Mouse (Mus musculus) thymus, adult 2 months (tissue): ENCODE measurements at regions not wholly inside any gene's neighbourhood (a gene's known extent, or its start where the extent isn't known, plus 50 kb on each side); places are given as distances from the start of the nearest gene placed in this dataset.

Experiments
- DNase-seq: peaks from one replicate; pipeline ENCODE4 v3.0.0; 2021
- H3K27ac ChIP-seq: fragments of 200-500 bp; 2 replicates; pipeline ENCODE4 v1.5.1; 2012; ENCODE audit warnings: low read length, control low read depth; ENCODE audit not compliant: control insufficient read depth, insufficient read depth
- H3K27me3 ChIP-seq: fragments of 200-500 bp; 2 replicates; pipeline ENCODE4 v1.6.1; 2012; ENCODE audit warnings: mild to moderate bottlenecking, low read length, moderate library complexity, mixed read lengths; ENCODE audit not compliant: control insufficient read depth, insufficient read depth
- H3K36me3 ChIP-seq: fragments of 200-500 bp; 2 replicates; pipeline ENCODE4 v1.6.1; 2012; ENCODE audit warnings: mild to moderate bottlenecking, low read length, moderate library complexity; ENCODE audit not compliant: control insufficient read depth, insufficient read depth
- H3K4me1 ChIP-seq: fragments of 200-500 bp; replicated peaks from 2 replicates; pipeline ENCODE4 v1.6.1; 2012; ENCODE audit warnings: low read length; ENCODE audit not compliant: control insufficient read depth, insufficient read depth
- H3K4me3 ChIP-seq: fragments of 200-500 bp; 2 replicates; pipeline ENCODE4 v1.5.1; 2012; ENCODE audit warnings: mild to moderate bottlenecking, low read length, control low read depth, moderate library complexity; ENCODE audit not compliant: control insufficient read depth, insufficient read depth
- CTCF ChIP-seq: fragments of 200-500 bp; IDR thresholded peaks from 2 replicates; pipeline ENCODE4 v1.5.1; 2012; ENCODE audit warnings: mild to moderate bottlenecking, control low read depth, low read length, moderate library complexity, borderline replicate concordance; ENCODE audit not compliant: control insufficient read depth, poor library complexity, insufficient read depth; ENCODE audit errors: extremely low read depth
- POLR2A ChIP-seq: fragments of 200-500 bp; IDR thresholded peaks from 2 replicates; pipeline ENCODE4 v1.6.1; 2012; ENCODE audit warnings: mild to moderate bottlenecking, low read length, control low read depth, moderate library complexity; ENCODE audit not compliant: control insufficient read depth, poor library complexity, insufficient read depth; ENCODE audit errors: extremely low read depth
- WGBS: fragments of 180-500 bp; shearing (Covaris S2); methylation state at CpG from one replicate; pipeline ENCODE4 v1.1.7; 2018; 5-methylcytosine and 5-hydroxymethylcytosine counted together

DNA sequence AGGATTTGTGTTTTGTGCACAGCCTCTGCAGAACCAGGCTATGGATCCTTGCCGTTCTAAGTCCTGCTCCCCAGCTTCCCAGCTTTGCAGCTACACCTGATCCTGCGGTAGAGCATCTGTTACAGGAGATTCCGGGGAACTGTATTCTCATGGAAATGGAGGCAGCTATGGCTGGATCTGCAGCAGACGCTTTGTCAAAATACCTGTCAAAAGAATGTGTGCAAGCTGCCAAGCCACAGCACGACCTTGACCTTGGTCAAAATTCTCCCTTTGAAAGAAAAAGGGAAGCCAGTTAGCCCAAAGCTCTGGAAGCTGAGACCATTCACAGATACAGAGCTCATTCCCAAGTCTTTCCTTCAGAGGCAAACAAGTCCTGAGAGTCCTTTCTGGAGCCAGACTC, 255.3 kb downstream of the Med13l start:
- no peaks in the 10 kb centered on the region for H3K27me3 ChIP-seq
- no peaks in the 10 kb centered on the region for H3K36me3 ChIP-seq
- DNase-seq = no peak
- TF ChIP-seq CTCF (no peak), POLR2A (no peak)
- H3K27ac ChIP-seq = no peak overlapping the region
- H3K4me3 ChIP-seq = no peak overlapping the region
- no peaks in the 10 kb centered on the region for H3K4me1 ChIP-seq
- WGBS = 67% methylated on average over 5 of the region's 5 CpGs

DNA sequence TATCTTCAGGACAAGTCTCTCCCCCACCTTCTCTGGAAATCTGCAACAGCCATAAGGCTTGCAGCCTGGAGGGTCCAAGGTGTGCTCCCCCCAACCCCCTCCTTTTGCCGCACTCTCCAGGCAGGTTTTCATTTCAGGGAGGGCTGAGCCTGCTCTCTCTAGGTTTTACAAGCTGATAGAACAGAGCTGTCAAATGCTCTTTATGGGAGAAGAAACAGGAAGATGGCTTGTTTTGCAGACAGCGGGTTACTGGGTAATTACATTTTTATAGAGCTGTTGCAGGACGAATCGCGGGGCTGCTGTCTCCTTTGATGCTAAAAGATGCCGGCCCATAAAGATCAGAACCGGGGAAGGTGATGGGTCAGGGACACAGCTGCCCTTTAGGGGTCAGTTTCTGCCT, 257.8 kb downstream of the Med13l start:
- 47% methylated on average over 7 of the region's 7 CpGs for WGBS
- Histone ChIP-seq H3K36me3 (no peaks in the 10 kb centered on the region), H3K27me3 (no peaks in the 10 kb centered on the region), H3K4me1 (no peaks in the 10 kb centered on the region), H3K4me3 (no peak overlapping the region), H3K27ac (no peak overlapping the region)
- TF ChIP-seq CTCF (no peak), POLR2A (no peak)
- no peak for DNase-seq

DNA sequence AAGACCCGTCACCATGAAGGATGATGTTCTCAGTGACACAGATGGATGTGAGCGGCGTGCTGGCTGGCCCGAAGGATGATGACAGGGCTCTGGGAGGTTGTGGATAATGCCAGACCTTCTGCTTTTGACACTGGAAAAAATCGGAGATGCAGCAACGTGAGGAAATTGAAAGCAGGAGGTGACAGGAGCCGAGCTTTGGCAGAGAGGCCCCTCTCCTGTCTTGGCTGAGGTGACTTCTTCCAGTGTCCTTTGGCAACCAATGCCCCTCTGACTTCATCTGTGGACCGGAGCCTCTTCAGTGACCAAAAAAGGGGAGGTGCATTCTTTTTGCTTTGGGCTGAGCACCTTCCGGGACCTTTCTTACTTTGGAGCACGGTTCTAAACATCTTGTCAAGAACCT, 264.3 kb downstream of the Med13l start:
- WGBS = 92% methylated on average over 10 of the region's 10 CpGs
- no peak for DNase-seq
- no peaks in the 10 kb centered on the region for H3K36me3 ChIP-seq
- H3K4me1 ChIP-seq = no peaks in the 10 kb centered on the region
- no peak overlapping the region for H3K4me3 ChIP-seq
- no peaks in the 10 kb centered on the region for H3K27me3 ChIP-seq
- no peak for TF ChIP-seq POLR2A
- no peak for TF ChIP-seq CTCF
- H3K27ac ChIP-seq = no peak overlapping the region

DNA sequence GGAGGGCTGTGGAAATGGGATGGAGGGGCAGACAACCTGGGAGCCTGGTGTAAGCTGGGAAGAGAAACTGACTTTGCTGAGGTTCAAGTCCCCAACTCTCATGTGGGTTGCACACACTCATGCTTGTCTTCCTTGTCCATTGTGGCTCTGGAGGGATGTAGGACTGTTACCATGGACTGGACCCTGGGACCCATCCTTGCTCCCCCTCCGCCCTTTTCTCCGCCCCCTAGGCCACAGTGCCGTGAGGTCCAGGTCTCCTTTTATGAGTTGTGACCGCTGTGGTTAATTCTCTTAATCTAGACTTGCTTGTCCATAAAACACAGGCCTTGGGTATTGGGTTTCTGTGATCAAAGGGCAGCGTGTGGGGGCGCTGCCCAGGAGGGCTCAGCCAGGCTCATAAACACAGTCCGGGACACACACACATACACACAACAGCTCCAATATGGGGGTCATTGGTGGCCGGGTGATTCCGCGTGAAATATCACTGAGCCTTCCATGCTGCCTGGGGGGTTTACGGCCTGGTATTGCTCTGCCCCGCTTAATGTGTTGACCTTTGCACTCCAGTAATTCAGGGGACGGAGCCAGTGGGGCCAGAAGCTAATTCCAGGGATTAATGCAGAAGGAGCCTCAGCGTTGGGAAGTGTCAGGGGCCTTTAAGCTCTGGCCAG, 268.7 kb downstream of the Med13l start:
- Histone ChIP-seq H3K4me3 (no peak overlapping the region), H3K27me3 (no peaks in the 10 kb centered on the region), H3K27ac (no peak overlapping the region), H3K36me3 (no peaks in the 10 kb centered on the region), H3K4me1 (no peaks in the 10 kb centered on the region)
- 83% methylated on average over 14 of the region's 14 CpGs for WGBS
- TF ChIP-seq POLR2A (no peak), CTCF (no peak)
- no peak for DNase-seq

DNA sequence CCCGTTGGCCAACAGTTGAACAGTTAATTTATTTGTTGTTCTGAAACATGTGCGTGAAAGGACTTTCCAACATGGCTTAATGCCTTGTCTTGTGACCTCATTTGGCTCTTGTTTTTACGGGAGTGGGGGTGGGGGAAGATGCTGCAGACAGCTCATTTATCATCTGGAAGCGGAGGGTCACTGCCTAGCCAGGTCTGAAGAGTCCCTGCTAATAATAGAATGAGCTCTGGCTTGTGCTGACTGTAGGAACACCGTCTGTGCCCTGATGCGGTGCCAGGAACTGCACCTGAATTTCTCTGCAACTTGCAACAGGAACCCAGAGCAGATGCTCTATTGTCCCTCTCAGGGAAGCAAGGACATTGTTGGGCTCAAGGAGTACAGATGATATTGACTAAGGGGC, 272.2 kb downstream of the Med13l start:
- Histone ChIP-seq H3K27me3 (no peaks in the 10 kb centered on the region), H3K4me3 (no peak overlapping the region), H3K4me1 (no peaks in the 10 kb centered on the region), H3K36me3 (no peaks in the 10 kb centered on the region), H3K27ac (no peak overlapping the region)
- TF ChIP-seq CTCF (no peak), POLR2A (no peak)
- 69% methylated on average over 6 of the region's 6 CpGs for WGBS
- DNase-seq = no peak

DNA sequence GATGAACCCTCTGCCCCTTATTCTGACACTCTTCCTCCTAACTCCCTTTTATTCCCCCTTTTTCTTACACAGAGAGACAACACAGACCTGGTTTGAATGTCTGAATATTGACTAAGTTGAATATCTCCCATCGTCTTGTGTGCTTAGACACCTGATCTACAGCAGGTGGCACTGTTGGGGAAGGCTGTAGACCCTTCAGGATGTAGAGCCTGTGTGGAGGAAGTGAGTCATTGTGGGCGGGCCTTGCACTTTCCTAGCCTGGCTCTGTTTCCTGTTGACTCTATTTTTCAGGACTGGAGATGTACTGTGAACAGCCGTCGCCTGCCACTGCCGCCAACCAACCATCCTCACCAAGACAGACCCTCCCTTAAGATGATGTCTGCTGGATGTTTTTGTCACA, 273.6 kb downstream of the Med13l start:
- DNase-seq = no peak
- WGBS = 81% methylated on average over 5 of the region's 5 CpGs

DNA sequence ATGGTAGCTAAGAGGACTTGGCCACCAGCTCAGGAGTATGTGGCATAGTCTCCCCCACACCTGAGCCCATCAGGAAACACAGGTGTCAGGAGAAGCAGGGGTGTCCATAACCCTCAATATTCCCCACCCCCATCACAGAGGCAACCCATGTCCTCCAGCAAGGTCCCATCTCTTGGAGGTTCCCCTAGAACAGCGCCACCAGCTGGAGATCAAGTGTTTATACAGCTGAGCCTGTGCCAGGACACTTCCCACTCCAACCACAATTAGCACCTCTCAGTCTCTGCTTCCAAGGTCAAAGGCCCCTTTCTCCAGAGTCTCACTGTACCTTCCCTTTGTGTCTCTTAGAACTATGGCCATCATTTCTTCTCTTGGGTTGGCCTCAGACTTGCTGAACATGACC, 276.5 kb downstream of the Med13l start:
- no peak for DNase-seq
- H3K4me1 ChIP-seq = no peaks in the 10 kb centered on the region
- WGBS = 31% methylated on average over 1 of the region's 1 CpGs
- H3K4me3 ChIP-seq = no peak overlapping the region
- no peak overlapping the region for H3K27ac ChIP-seq
- H3K36me3 ChIP-seq = no peaks in the 10 kb centered on the region
- H3K27me3 ChIP-seq = no peaks in the 10 kb centered on the region
- TF ChIP-seq CTCF (no peak), POLR2A (no peak)

More for the DNA sequence above, 273.6 kb downstream of the Med13l start:
- no peak for TF ChIP-seq POLR2A
- no peak for TF ChIP-seq CTCF
- H3K27ac ChIP-seq = no peak overlapping the region
- no peaks in the 10 kb centered on the region for H3K36me3 ChIP-seq
- no peaks in the 10 kb centered on the region for H3K27me3 ChIP-seq
- no peak overlapping the region for H3K4me3 ChIP-seq
- H3K4me1 ChIP-seq = no peaks in the 10 kb centered on the region

DNA sequence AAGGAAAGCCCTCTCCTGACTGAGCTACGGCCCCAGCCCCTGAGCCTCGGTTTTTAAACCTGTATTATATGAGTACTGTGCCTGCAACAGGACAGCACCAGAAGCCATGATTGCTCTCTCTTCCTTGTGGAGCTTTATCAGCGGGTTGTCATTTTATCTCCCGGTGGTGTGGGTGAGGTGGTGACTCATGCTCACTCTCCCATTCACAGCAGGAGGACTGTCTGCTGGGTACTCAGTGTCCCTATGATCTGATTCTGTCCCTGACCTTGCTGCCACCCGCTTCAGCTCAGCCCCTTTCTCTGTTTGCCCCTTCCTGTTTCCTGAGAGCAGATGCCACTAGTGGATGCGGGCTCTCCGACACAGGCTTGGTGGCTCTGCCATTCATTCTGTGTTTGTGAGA, 277.9 kb downstream of the Med13l start:
- no peak overlapping the region for H3K4me3 ChIP-seq
- no peaks in the 10 kb centered on the region for H3K27me3 ChIP-seq
- no peaks in the 10 kb centered on the region for H3K4me1 ChIP-seq
- H3K27ac ChIP-seq = no peak overlapping the region
- DNase-seq = no peak
- TF ChIP-seq POLR2A = no peak
- TF ChIP-seq CTCF = no peak
- no peaks in the 10 kb centered on the region for H3K36me3 ChIP-seq
- 58% methylated on average over 7 of the region's 7 CpGs for WGBS
